ENCODE assay signal across 26 mouse cellular contexts in the genomic region with DNA sequence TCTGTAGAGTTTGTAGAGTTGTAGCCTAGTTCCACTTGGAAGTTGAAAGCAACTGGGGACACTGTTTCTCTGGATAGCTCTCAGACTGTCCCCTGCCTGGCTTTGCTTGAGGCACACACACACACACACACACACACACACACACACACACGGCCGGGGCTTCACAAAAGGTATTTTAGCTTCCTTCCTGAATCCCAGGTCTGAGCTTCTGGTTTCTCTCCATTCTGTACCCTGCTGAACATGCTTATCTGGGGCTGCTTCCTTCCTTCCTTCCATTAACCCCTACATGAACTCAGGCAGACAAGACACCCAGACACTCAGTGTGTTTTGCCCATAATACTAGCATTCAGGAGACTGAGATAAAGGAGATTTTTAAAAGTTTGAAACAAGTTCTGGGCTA. TPM values are rescaled to one million over a fixed set of nuclear protein-coding genes. Genes with fewer than 3 reads are reported as not detected.
DNase-seq lines count a peak whose midpoint lies in the region; ATAC-seq lines count a peak whose summit lies in the region.
"Had no signal": no experiment of that assay in that cellular context is flagged by ENCODE, and none has a peak within 500 bp of the region (broad histone marks: within the 10 kb centered on the region; RNA-seq: fewer than 3 reads in every experiment).

No protein-coding gene starts in this region.

- peak; percentile 71 for DNase-seq in heart, embryonic 10.5 days (ENCODE audit: low spot score)
- DNase-seq in heart, postnatal 14 days: no peak
- no peak for DNase-seq in kidney, adult 9 months
- DNase-seq in lung, adult 18-20 months: no peak
- DNase-seq in layer of hippocampus, postnatal 14 days (ENCODE audit: low spot score in 2 of 2): no peak
- DNase-seq: adrenal gland, adult 8-10 months; cerebellum, adult 2 months; cerebellum, postnatal 14 days; gastrocnemius, postnatal 10 days; heart, postnatal 36 days; layer of hippocampus, adult 9-11 months; liver, embryonic 13.5 days; lung, postnatal 10 days; midbrain, embryonic 14.5 days; retina, postnatal 1 day; right cerebral cortex, postnatal 14 days had no signal

- H3K27me3 ChIP-seq in heart, embryonic 10.5 days (ENCODE audit: insufficient read depth, poor library complexity, severe bottlenecking): peaks cover 23% of the 10 kb centered on the region
- H3K27me3 ChIP-seq in kidney, embryonic 16.5 days (ENCODE audit: insufficient read depth, low read length): 0 out of 2 replicates have a peak, but pooled peaks cover 5% of the 10 kb centered on the region
- H3K27me3 ChIP-seq in lung, embryonic 15.5 days: no peaks in the 10 kb centered on the region

- WGBS in heart, embryonic 10.5 days: 33% methylated on average over 2 of the region's 2 CpGs
- 37% methylated on average over 2 of the region's 2 CpGs for WGBS in kidney, embryonic 16.5 days
- WGBS in lung, embryonic 15.5 days: 48% methylated on average over 2 of the region's 2 CpGs

- intact Hi-C loops in heart, postnatal 14 days (cut with DNase I): no loop called here

- no peak overlapping the region for H3K4me3 ChIP-seq in heart, embryonic 10.5 days
- no peak overlapping the region for H3K4me3 ChIP-seq in kidney, embryonic 16.5 days (ENCODE audit: low read length)
- no peak overlapping the region for H3K4me3 ChIP-seq in lung, embryonic 15.5 days
- H3K4me3 ChIP-seq: forebrain, embryonic 13.5 days; heart, embryonic 15.5 days; liver, embryonic 13.5 days; neural tube, embryonic 15.5 days had no signal

- peak overlapping the region; percentile 52 for H3K27ac ChIP-seq in heart, embryonic 10.5 days
- 0 out of 2 replicates have a peak overlapping the region, but pooled peaks have one; percentile 39 for H3K27ac ChIP-seq in kidney, embryonic 16.5 days (ENCODE audit: low read length)
- peak overlapping the region; percentile 26; the same call in 1 of the 2 replicates for H3K27ac ChIP-seq in lung, embryonic 15.5 days
- H3K27ac ChIP-seq: forebrain, embryonic 13.5 days; heart, embryonic 15.5 days; hindbrain, embryonic 14.5 days; kidney, postnatal 0 days; liver, embryonic 13.5 days; neural tube, embryonic 15.5 days had no signal

- no peak for ATAC-seq in kidney, embryonic 16.5 days (ENCODE audit: low FRiP score, low TSS enrichment)
- no peak for ATAC-seq in lung, embryonic 15.5 days (ENCODE audit: borderline replicate concordance, extremely low read depth, low FRiP score, low TSS enrichment)
- ATAC-seq: forebrain, embryonic 13.5 days; intestine, postnatal 0 days had no signal

- no peak overlapping the region for H3K4me2 ChIP-seq in kidney, embryonic 16.5 days (replicated peaks; ENCODE audit: low read depth, low read length)
- H3K4me2 ChIP-seq in lung, embryonic 15.5 days: no peak overlapping the region
- H3K4me2 ChIP-seq: forebrain, embryonic 13.5 days; heart, embryonic 15.5 days; hindbrain, embryonic 14.5 days; liver, embryonic 13.5 days; neural tube, embryonic 15.5 days had no signal

- H3K36me3 ChIP-seq in heart, embryonic 10.5 days: no peaks in the 10 kb centered on the region
- H3K36me3 ChIP-seq in kidney, embryonic 16.5 days (ENCODE audit: insufficient read depth, low read length): no peaks in the 10 kb centered on the region
- no peaks in the 10 kb centered on the region for H3K36me3 ChIP-seq in lung, embryonic 15.5 days
- H3K36me3 ChIP-seq: G1E; heart, embryonic 15.5 days; liver, embryonic 13.5 days; neural tube, embryonic 15.5 days had no signal

- H3K9me3 ChIP-seq in heart, embryonic 10.5 days: no peaks in the 10 kb centered on the region
- no peaks in the 10 kb centered on the region for H3K9me3 ChIP-seq in kidney, embryonic 16.5 days (ENCODE audit: low read length)
- no peaks in the 10 kb centered on the region for H3K9me3 ChIP-seq in lung, embryonic 15.5 days
- H3K9me3 ChIP-seq: forebrain, embryonic 13.5 days; heart, embryonic 15.5 days; liver, embryonic 13.5 days; neural tube, embryonic 15.5 days had no signal

- no peak overlapping the region for H3K9ac ChIP-seq in kidney, embryonic 16.5 days (replicated peaks; ENCODE audit: low read length)
- no peak overlapping the region for H3K9ac ChIP-seq in lung, embryonic 15.5 days
- H3K9ac ChIP-seq: forebrain, embryonic 13.5 days; heart, embryonic 15.5 days; hindbrain, embryonic 14.5 days; liver, embryonic 13.5 days; neural tube, embryonic 15.5 days had no signal

- peaks cover 33% of the 10 kb centered on the region for H3K4me1 ChIP-seq in heart, embryonic 10.5 days
- H3K4me1 ChIP-seq in kidney, embryonic 16.5 days (ENCODE audit: insufficient read depth, low read length): peaks cover 27% of the 10 kb centered on the region
- H3K4me1 ChIP-seq in lung, embryonic 15.5 days: peaks cover 64% of the 10 kb centered on the region
- H3K4me1 ChIP-seq: liver, embryonic 13.5 days had no signal

RNA-seq across cellular contexts. Expression of gene Adam12, which starts 2.0 kb away (rescaled TPM):
- polyA plus RNA-seq in heart, embryonic 10.5 days (2016; fragmentation: Nextera tagmentation; extraction: Ambion mirVana): 4.3 and 9.6 TPM in 2 replicates
- total RNA-seq in heart, postnatal 14 days (2021): 1 to 10 TPM; 4.5 to 6.2 TPM
- polyA plus RNA-seq in kidney, embryonic 16.5 days (2015; fragmentation: Nextera tagmentation; extraction: Ambion mirVana): 4.5 and 5.2 TPM in 2 replicates
- 17.7 and 23.2 TPM in 2 replicates for polyA plus RNA-seq in lung, embryonic 15.5 days (2015; fragmentation: Nextera tagmentation; extraction: Ambion mirVana)
- 10 to 100 TPM; 12.4 to 12.6 TPM for total RNA-seq in layer of hippocampus, postnatal 14 days (2021)
- total RNA-seq: monocyte, adult 5-6 weeks had no signal
- polyA plus RNA-seq: G1E had no signal
